Mouse (Mus musculus): ENCODE measurements at regions not wholly inside any gene's neighbourhood (a gene's known extent, or its start where the extent isn't known, plus 50 kb on each side); places are given as distances from the start of the nearest gene placed in this dataset.

- Histone ChIP-seq H3K79me2 (replicated peaks; ENCODE audit: control insufficient read depth, extremely low read depth, insufficient read depth, poor library complexity, severe bottlenecking) (no peaks in the 10 kb centered on the region), H3K4me3 (replicated peaks in 1 of 3; ENCODE audit: low read depth in 2 of 3, low read length in 2 of 3, poor library complexity in 1 of 3) (no peak overlapping the region), H3K9me3 (replicated peaks; ENCODE audit: low read length) (no peaks in the 10 kb centered on the region), H3K9ac (ENCODE audit: insufficient read depth, low read depth) (no peak overlapping the region), H3K4me1 (ENCODE audit: control insufficient read depth in 1 of 2, insufficient read depth in 2 of 2) (no peaks in the 10 kb centered on the region), H3K27me3 (replicated peaks) (no peaks in the 10 kb centered on the region), H3K4me2 (ENCODE audit: insufficient read depth, low read depth, poor library complexity, severe bottlenecking) (no peak overlapping the region), H3K27ac (ENCODE audit: insufficient read depth, low read depth) (no peak overlapping the region), H3K36me3 (replicated peaks in 1 of 2; ENCODE audit: control insufficient read depth in 1 of 2, insufficient read depth in 1 of 2, low read length in 1 of 2) (no peaks in the 10 kb centered on the region)
- in situ Hi-C loops (cut with MboI; ENCODE audit: low pct_ligation_motif_present, low pct_unique_long_range_greater_than_20kb, low sequenced_read_pairs), result loop anchor here (10.0 to 25.0 kb wide), 2 partner anchors 472 to 574 kb away; no protein-coding TSS in a partner anchor
- dilution Hi-C loops (cut with MboI; ENCODE audit: extremely low pct_ligation_motif_present, extremely low pct_unique_long_range_greater_than_20kb, low sequenced_read_pairs), result no loop called here
- no peak for DNase-seq (ENCODE audit: extremely low read depth)
- no peak for TF ChIP-seq MAZ (IDR thresholded peaks at IDR 0.05; ENCODE audit: low read depth, low read length)
- TF ChIP-seq EP300 (IDR thresholded peaks at IDR 0.05; ENCODE audit: low read length), result no peak
- no peak for TF ChIP-seq MXI1 (IDR thresholded peaks at IDR 0.05; ENCODE audit: low read depth, low read length)
- TF ChIP-seq ZKSCAN1 (IDR thresholded peaks at IDR 0.05; ENCODE audit: borderline replicate concordance, low read depth, low read length), result no peak
- TF ChIP-seq RAD21 (IDR thresholded peaks at IDR 0.05; ENCODE audit: low read depth, low read length), result no peak
- TF ChIP-seq TBP (conservative IDR thresholded peaks at IDR 0.05; ENCODE audit: low read depth, low read length), result no peak
- TF ChIP-seq ZMIZ1 (IDR thresholded peaks at IDR 0.05; ENCODE audit: low read depth, low read length), result no peak
Observed at GRCm38 (mm10) chr2:105613243-105613642, 55.5 kb upstream of the Pax6 start.

GRCm38 (mm10) chr2:105615891-105616733 is 52.6 kb upstream of the Pax6 start:
- Histone ChIP-seq H3K4me1 (ENCODE audit: control insufficient read depth in 1 of 2, insufficient read depth in 2 of 2) (no peaks in the 10 kb centered on the region), H3K9ac (ENCODE audit: insufficient read depth, low read depth) (no peak overlapping the region), H3K27ac (ENCODE audit: insufficient read depth, low read depth) (no peak overlapping the region), H3K79me2 (replicated peaks; ENCODE audit: control insufficient read depth, extremely low read depth, insufficient read depth, poor library complexity, severe bottlenecking) (no peaks in the 10 kb centered on the region), H3K4me2 (ENCODE audit: insufficient read depth, low read depth, poor library complexity, severe bottlenecking) (peak overlapping the region; percentile 46; the same call in 1 of the 2 replicates), H3K9me3 (replicated peaks; ENCODE audit: low read length) (no peaks in the 10 kb centered on the region), H3K4me3 (replicated peaks in 1 of 3; ENCODE audit: low read depth in 2 of 3, low read length in 2 of 3, poor library complexity in 1 of 3) (no peak overlapping the region), H3K27me3 (replicated peaks) (no peaks in the 10 kb centered on the region), H3K36me3 (replicated peaks in 1 of 2; ENCODE audit: control insufficient read depth in 1 of 2, insufficient read depth in 1 of 2, low read length in 1 of 2) (no peaks in the 10 kb centered on the region)
- dilution Hi-C loops (cut with MboI; ENCODE audit: extremely low pct_ligation_motif_present, extremely low pct_unique_long_range_greater_than_20kb, low sequenced_read_pairs), result no loop called here
- in situ Hi-C loops (cut with MboI; ENCODE audit: low pct_ligation_motif_present, low pct_unique_long_range_greater_than_20kb, low sequenced_read_pairs), result loop anchor here (10.0 to 25.0 kb wide), 2 partner anchors 469 to 571 kb away; no protein-coding TSS in a partner anchor
- peak; percentile 45 for DNase-seq (ENCODE audit: extremely low read depth)
- no peak for TF ChIP-seq USF1 (IDR thresholded peaks at IDR 0.05; ENCODE audit: low read depth, low read length)
- peak; percentile 30; the same call in 1 of the 2 replicates for TF ChIP-seq ZC3H11A (IDR thresholded peaks at IDR 0.05; ENCODE audit: low read depth, low read length)
- TF ChIP-seq SMC3 (IDR thresholded peaks at IDR 0.05; ENCODE audit: low read depth, low read length), result peak; percentile 86
- TF ChIP-seq RAD21 (IDR thresholded peaks at IDR 0.05; ENCODE audit: low read depth, low read length), result peak; percentile 67
- peak; percentile 12 to 75; a peak in 2 of 4 replicates for TF ChIP-seq CTCF (conservative IDR thresholded peaks at IDR 0.05 in 1 of 2, IDR thresholded peaks at IDR 0.05 in 1 of 2; ENCODE audit: low read depth in 2 of 2, low read length in 2 of 2)
